ENCODE assay signal across 17 mouse cellular contexts in the genomic region with DNA sequence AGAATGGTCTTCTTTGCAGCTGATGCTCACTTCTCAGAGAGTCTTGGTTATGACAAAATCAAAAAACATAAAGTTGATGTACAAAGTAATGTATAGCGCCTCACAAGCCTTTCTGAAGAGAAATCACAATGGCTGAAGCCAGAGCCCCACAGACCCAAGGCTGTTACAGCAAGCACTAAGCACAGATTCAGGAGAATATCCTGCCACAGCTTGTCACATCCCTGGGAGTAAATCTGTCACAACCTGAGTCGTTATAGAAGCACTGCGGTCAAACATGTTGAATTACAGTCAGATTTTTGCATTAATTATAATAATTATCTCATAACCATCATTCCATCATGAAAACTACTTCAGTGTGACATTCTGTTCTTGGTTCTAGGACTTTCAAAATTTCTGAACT.
DNase-seq lines count a peak whose midpoint lies in the region; ATAC-seq and TF ChIP-seq lines count a peak whose summit lies in the region.
"Had no signal": no experiment of that assay in that cellular context is flagged by ENCODE, and none has a peak within 500 bp of the region (broad histone marks: within the 10 kb centered on the region; RNA-seq: fewer than 3 reads in every experiment).

No protein-coding gene starts in this region.

- no peak for TF ChIP-seq POLR2A in brain, embryonic 14.5 days (IDR thresholded peaks at IDR 0.05; ENCODE audit: borderline replicate concordance, extremely low read depth, insufficient read depth, insufficient read length, poor library complexity, severe bottlenecking)

- no peak overlapping the region for H3K27ac ChIP-seq in forebrain, embryonic 14.5 days (ENCODE audit: low read depth, low read length)
- H3K27ac ChIP-seq in forebrain, embryonic 10.5 days = no peak overlapping the region
- H3K27ac ChIP-seq in midbrain, embryonic 14.5 days (replicated peaks; ENCODE audit: low read depth, low read length) = no peak overlapping the region
- no peak overlapping the region for H3K27ac ChIP-seq in midbrain, postnatal 0 days (ENCODE audit: low read depth, low read length)
- H3K27ac ChIP-seq: embryonic facial prominence, embryonic 10.5 days; embryonic facial prominence, embryonic 12.5 days; forebrain, embryonic 15.5 days had no signal

- H3K4me1 ChIP-seq in forebrain, embryonic 14.5 days (ENCODE audit: control insufficient read depth, insufficient read depth, low read length) = no peaks in the 10 kb centered on the region
- H3K4me1 ChIP-seq in forebrain, embryonic 10.5 days = no peaks in the 10 kb centered on the region
- H3K4me1 ChIP-seq in midbrain, embryonic 14.5 days (ENCODE audit: control insufficient read depth, insufficient read depth, low read length) = no peaks in the 10 kb centered on the region
- no peaks in the 10 kb centered on the region for H3K4me1 ChIP-seq in midbrain, postnatal 0 days (ENCODE audit: insufficient read depth, low read length)
- H3K4me1 ChIP-seq: embryonic facial prominence, embryonic 10.5 days; embryonic facial prominence, embryonic 12.5 days; forebrain, embryonic 15.5 days had no signal

- no peak overlapping the region for H3K9ac ChIP-seq in forebrain, embryonic 14.5 days (ENCODE audit: low read length)
- H3K9ac ChIP-seq in midbrain, embryonic 14.5 days (replicated peaks; ENCODE audit: low read length) = no peak overlapping the region
- H3K9ac ChIP-seq in midbrain, postnatal 0 days (replicated peaks; ENCODE audit: low read length, poor library complexity, severe bottlenecking) = no peak overlapping the region
- H3K9ac ChIP-seq: embryonic facial prominence, embryonic 12.5 days; forebrain, embryonic 15.5 days had no signal

- no peaks in the 10 kb centered on the region for H3K36me3 ChIP-seq in forebrain, embryonic 14.5 days (ENCODE audit: control insufficient read depth, insufficient read depth, low read length)
- H3K36me3 ChIP-seq in forebrain, embryonic 10.5 days (replicated peaks) = no peaks in the 10 kb centered on the region
- H3K36me3 ChIP-seq in midbrain, embryonic 14.5 days (ENCODE audit: control insufficient read depth, insufficient read depth, low read length) = no peaks in the 10 kb centered on the region
- no peaks in the 10 kb centered on the region for H3K36me3 ChIP-seq in midbrain, postnatal 0 days (ENCODE audit: insufficient read depth, low read length)
- H3K36me3 ChIP-seq: embryonic facial prominence, embryonic 10.5 days; embryonic facial prominence, embryonic 12.5 days; forebrain, embryonic 15.5 days had no signal

- ATAC-seq in forebrain, embryonic 14.5 days = no peak
- 0 out of 2 replicates have a peak, but pooled peaks have one; percentile 48 for ATAC-seq in midbrain, embryonic 14.5 days (ENCODE audit: low FRiP score, low TSS enrichment)
- ATAC-seq in midbrain, postnatal 0 days (ENCODE audit: low FRiP score) = no peak
- ATAC-seq: forebrain, embryonic 15.5 days had no signal

- DNase-seq in forebrain, embryonic 14.5 days (ENCODE audit: low spot score) = peak; percentile 6
- DNase-seq in forebrain, embryonic 10.5 days (ENCODE audit: extremely low spot score, low spot score) = no peak
- DNase-seq in midbrain, embryonic 14.5 days = no peak
- DNase-seq in midbrain, postnatal 0 days (ENCODE audit: low spot score) = no peak
- DNase-seq in brain, embryonic 14.5 days (ENCODE audit: low read depth) = peak; percentile 12
- DNase-seq in testis, postnatal 14 days (ENCODE audit: low spot score) = no peak
- DNase-seq: adrenal gland, adult 2 months; adrenal gland, postnatal 10 days; adrenal gland, postnatal 25 days; cerebellum, adult 11-12 months; cerebellum, adult 2 months; cerebellum, adult 9-10 months; cerebellum, postnatal 10 days; cerebellum, postnatal 25 days had no signal

- H3K9me3 ChIP-seq in forebrain, embryonic 14.5 days (replicated peaks; ENCODE audit: control insufficient read depth, low read length) = no peaks in the 10 kb centered on the region
- H3K9me3 ChIP-seq in forebrain, embryonic 10.5 days = no peaks in the 10 kb centered on the region
- no peaks in the 10 kb centered on the region for H3K9me3 ChIP-seq in midbrain, embryonic 14.5 days (ENCODE audit: control insufficient read depth, low read length)
- no peaks in the 10 kb centered on the region for H3K9me3 ChIP-seq in midbrain, postnatal 0 days (ENCODE audit: low read length)
- H3K9me3 ChIP-seq: embryonic facial prominence, embryonic 10.5 days; embryonic facial prominence, embryonic 12.5 days; forebrain, embryonic 15.5 days had no signal

- H3K4me2 ChIP-seq in forebrain, embryonic 14.5 days (ENCODE audit: low read length) = no peak overlapping the region
- no peak overlapping the region for H3K4me2 ChIP-seq in midbrain, embryonic 14.5 days (ENCODE audit: low read length)
- no peak overlapping the region for H3K4me2 ChIP-seq in midbrain, postnatal 0 days (ENCODE audit: low read depth, low read length, poor library complexity, severe bottlenecking)
- H3K4me2 ChIP-seq: embryonic facial prominence, embryonic 12.5 days; forebrain, embryonic 15.5 days had no signal

- no peak for TF ChIP-seq CTCF in midbrain, postnatal 0 days (IDR thresholded peaks at IDR 0.05)
- TF ChIP-seq CTCF in brain, embryonic 14.5 days (IDR thresholded peaks at IDR 0.05; ENCODE audit: borderline replicate concordance, extremely low read depth, insufficient read depth, insufficient read length) = no peak

- WGBS in forebrain, embryonic 14.5 days = 66% methylated on average over 3 of the region's 3 CpGs
- 91% methylated on average over 3 of the region's 3 CpGs for WGBS in forebrain, embryonic 10.5 days
- 79% methylated on average over 3 of the region's 3 CpGs for WGBS in midbrain, embryonic 14.5 days
- 69% methylated on average over 3 of the region's 3 CpGs for WGBS in midbrain, postnatal 0 days

- H3K27me3 ChIP-seq in forebrain, embryonic 14.5 days (replicated peaks; ENCODE audit: control insufficient read depth, insufficient read depth, low read length) = no peaks in the 10 kb centered on the region
- H3K27me3 ChIP-seq in forebrain, embryonic 10.5 days (ENCODE audit: poor library complexity, severe bottlenecking) = no peaks in the 10 kb centered on the region
- H3K27me3 ChIP-seq in midbrain, embryonic 14.5 days (ENCODE audit: control insufficient read depth, insufficient read depth, low read length) = no peaks in the 10 kb centered on the region
- no peaks in the 10 kb centered on the region for H3K27me3 ChIP-seq in midbrain, postnatal 0 days (ENCODE audit: insufficient read depth, low read length)
- H3K27me3 ChIP-seq: embryonic facial prominence, embryonic 12.5 days; forebrain, embryonic 15.5 days had no signal

- no peak overlapping the region for H3K4me3 ChIP-seq in forebrain, embryonic 14.5 days (ENCODE audit: low read depth, low read length)
- no peak overlapping the region for H3K4me3 ChIP-seq in forebrain, embryonic 10.5 days
- no peak overlapping the region for H3K4me3 ChIP-seq in midbrain, embryonic 14.5 days (replicated peaks; ENCODE audit: low read depth, low read length)
- no peak overlapping the region for H3K4me3 ChIP-seq in midbrain, postnatal 0 days (ENCODE audit: low read depth, low read length)
- H3K4me3 ChIP-seq: embryonic facial prominence, embryonic 10.5 days; embryonic facial prominence, embryonic 12.5 days; forebrain, embryonic 15.5 days had no signal

Comparison
In these comparisons a context has a peak if more than half of its experiments do, and no peak if none do; other contexts are left out.
1. DNase-seq: peak in forebrain, embryonic 14.5 days (single experiment) and brain, embryonic 14.5 days (single experiment); none in forebrain, embryonic 10.5 days (single experiment), midbrain, embryonic 14.5 days (single experiment), midbrain, postnatal 0 days (single experiment) and testis, postnatal 14 days (single experiment).